ENCODE assay signal across 15 mouse cellular contexts in genomic region chrX:4899187-4899586, GRCm38 (mm10). TPM values are rescaled to one million over a fixed set of nuclear protein-coding genes. Genes with fewer than 3 reads are reported as not detected.
DNase-seq lines count a peak whose midpoint lies in the region; ATAC-seq and TF ChIP-seq lines count a peak whose summit lies in the region.
"Not testable (repeated sequence)": the region's sequence is repeated elsewhere in the genome, so short reads cannot be mapped to it uniquely, and the experiment has no call there.
"Had no signal": no experiment of that assay in that cellular context is flagged by ENCODE, and none has a peak within 500 bp of the region (broad histone marks: within the 10 kb centered on the region; RNA-seq: fewer than 3 reads in every experiment).

No protein-coding gene starts in this region.

- H3K9me3 ChIP-seq in forebrain, embryonic 11.5 days (ENCODE audit: control insufficient read depth, low read length); heart, postnatal 0 days (replicated peaks; ENCODE audit: control insufficient read depth, low read length); liver, postnatal 0 days (ENCODE audit: low read length): not testable (repeated sequence)

- not testable (repeated sequence) for ATAC-seq in forebrain, embryonic 11.5 days (replicated peaks; ENCODE audit: low FRiP score); heart, postnatal 0 days (ENCODE audit: insufficient read depth, low read depth)
- ATAC-seq in liver, postnatal 0 days: peak; percentile 72
- ATAC-seq in monocyte, adult 5-6 weeks (replicated peaks; ENCODE audit: insufficient number of reproducible peaks, low FRiP score, low TSS enrichment, poor library complexity, severe bottlenecking): peak; percentile 82; the same call in 1 of the 2 replicates

- TF ChIP-seq EP300 in heart, postnatal 0 days (IDR thresholded peaks at IDR 0.05; ENCODE audit: low read depth); liver, postnatal 0 days (IDR thresholded peaks at IDR 0.05; ENCODE audit: low read depth): not testable (repeated sequence)

- not testable (repeated sequence) for H3K9ac ChIP-seq in forebrain, embryonic 11.5 days (ENCODE audit: low read length); heart, postnatal 0 days (replicated peaks; ENCODE audit: low read depth, low read length); liver, postnatal 0 days (replicated peaks)

- peak; percentile 5 for DNase-seq in MN1 (ENCODE audit: low spot score)
- DNase-seq in cerebellum, postnatal 36 days: peak; percentile 0 to 3
- peak; percentile 49 for DNase-seq in forebrain, embryonic 11.5 days (ENCODE audit: low spot score)
- peak; percentile 5 for DNase-seq in heart, postnatal 0 days (ENCODE audit: low spot score)
- peak; percentile 7 for DNase-seq in kidney, postnatal 10 days
- peak; percentile 14 for DNase-seq in liver, postnatal 0 days
- DNase-seq in thymus, postnatal 0 days (ENCODE audit: low spot score): peak; percentile 18

- not testable (repeated sequence) for H3K4me3 ChIP-seq in forebrain, embryonic 11.5 days (ENCODE audit: low read depth, low read length); heart, postnatal 0 days (ENCODE audit: low read depth, low read length); liver, postnatal 0 days (ENCODE audit: low read depth, low read length)

- TF ChIP-seq CTCF in heart, postnatal 0 days (IDR thresholded peaks at IDR 0.05; ENCODE audit: low read depth); liver, postnatal 0 days (IDR thresholded peaks at IDR 0.05; ENCODE audit: low read depth): not testable (repeated sequence)

- H3K27me3 ChIP-seq in forebrain, embryonic 11.5 days (ENCODE audit: control insufficient read depth, insufficient read depth, low read length); heart, postnatal 0 days (ENCODE audit: control insufficient read depth, insufficient read depth, low read length); liver, postnatal 0 days (ENCODE audit: insufficient read depth, low read length): not testable (repeated sequence)

- WGBS in forebrain, embryonic 11.5 days: 88% methylated on average over 6 of the region's 7 CpGs
- WGBS in heart, postnatal 0 days: 84% methylated on average over 5 of the region's 7 CpGs
- 70% methylated on average over 5 of the region's 7 CpGs for WGBS in liver, postnatal 0 days (ENCODE audit: insufficient replicate concordance)

- not testable (repeated sequence) for H3K27ac ChIP-seq in forebrain, embryonic 11.5 days (ENCODE audit: low read depth, low read length); heart, postnatal 0 days (ENCODE audit: low read depth); liver, postnatal 0 days (ENCODE audit: low read depth)

- H3K4me1 ChIP-seq in forebrain, embryonic 11.5 days (replicated peaks; ENCODE audit: control insufficient read depth, insufficient read depth, low read length); heart, postnatal 0 days (ENCODE audit: control insufficient read depth, insufficient read depth); liver, postnatal 0 days (ENCODE audit: insufficient read depth): not testable (repeated sequence)

- not testable (repeated sequence) for H3K4me2 ChIP-seq in forebrain, embryonic 11.5 days (ENCODE audit: low read depth, low read length, severe bottlenecking); heart, postnatal 0 days (ENCODE audit: low read depth, low read length); liver, postnatal 0 days (ENCODE audit: low read depth, low read length)

- not testable (repeated sequence) for H3K36me3 ChIP-seq in forebrain, embryonic 11.5 days (ENCODE audit: control insufficient read depth, insufficient read depth, low read length); heart, postnatal 0 days (replicated peaks; ENCODE audit: control insufficient read depth, insufficient read depth, low read length); liver, postnatal 0 days (replicated peaks; ENCODE audit: insufficient read depth, low read length)

RNA-seq across cellular contexts. Expression of gene Btbd35f27, which starts 52.7 kb away (rescaled TPM):
- not detected in 2 replicates for polyA plus RNA-seq in forebrain, embryonic 11.5 days (2014; fragmentation: Nextera tagmentation; extraction: Ambion mirVana)
- not detected in 2 replicates for total RNA-seq in heart, postnatal 0 days (2014; rRNA removed; ENCODE audit: low replicate concordance)
- polyA plus RNA-seq in heart, postnatal 0 days (2015; fragmentation: Nextera tagmentation; extraction: Ambion mirVana): not detected in 2 replicates
- not detected in 2 replicates for polyA plus RNA-seq in liver, postnatal 0 days (2015; fragmentation: Nextera tagmentation; extraction: Ambion mirVana)
- total RNA-seq in monocyte, adult 5-6 weeks (2017): not detected in 3 replicates
- not detected in 2 replicates for polyA plus RNA-seq in thymus, postnatal 0 days (2015; fragmentation: Nextera tagmentation; extraction: Ambion mirVana)
- total RNA-seq: gastrocnemius, adult 8-10 months; layer of hippocampus, postnatal 25 days had no signal
- polyA plus RNA-seq: forebrain, embryonic 13.5 days; heart, embryonic 15.5 days; intestine, embryonic 14.5 days; limb, embryonic 13.5 days; midbrain, embryonic 16.5 days had no signal
